Mouse (Mus musculus) liver (tissue): ENCODE results near the gene Pcsk5.

Experiments used
- DNase-seq: peaks from one replicate; pipeline ENCODE4 v3.0.0-alpha.2; 2020; ENCODE audit warnings: mixed read lengths

The Pcsk5 gene

DNA sequence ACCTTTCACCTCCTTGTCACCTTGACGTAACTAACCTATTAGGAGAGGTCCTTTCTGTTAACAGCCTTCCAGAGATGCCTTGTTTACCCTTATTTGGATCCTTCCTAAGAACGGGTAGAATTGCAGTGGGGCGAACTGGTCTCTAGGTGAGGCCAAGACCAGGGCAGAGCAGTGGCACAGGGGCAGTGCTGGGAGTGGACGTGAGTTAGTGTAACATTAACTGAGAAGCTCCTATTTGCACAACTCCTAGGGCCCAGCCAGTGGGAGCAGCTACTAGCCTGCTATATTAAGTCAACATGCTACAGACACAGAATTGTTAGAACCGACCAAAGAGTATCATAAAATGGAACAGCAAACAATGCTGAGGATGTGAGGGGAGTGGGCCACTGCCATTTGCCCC is 30.8 kb downstream of the Pcsk5 start:
- DNase-seq = peak; percentile 27

DNA sequence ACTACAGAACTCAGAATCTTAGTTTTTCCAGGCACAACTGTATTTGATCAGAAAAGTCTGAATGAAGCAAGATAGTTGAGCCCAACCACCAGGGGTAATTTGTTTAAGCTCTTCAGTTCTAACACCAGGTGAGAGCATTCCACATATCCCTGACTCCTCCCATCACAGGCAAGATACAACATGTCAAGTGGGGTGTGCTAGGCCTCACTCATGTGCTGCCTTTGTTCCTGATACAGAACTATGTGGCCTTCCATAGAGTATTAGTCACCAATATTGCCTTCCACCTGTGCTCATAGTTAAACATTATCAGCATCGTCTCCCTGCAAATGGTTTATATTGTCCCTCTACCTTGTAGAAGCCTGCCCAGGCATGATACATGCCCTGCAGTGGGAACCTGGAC is 36.6 kb downstream of the Pcsk5 start:
- DNase-seq = no peak

DNA sequence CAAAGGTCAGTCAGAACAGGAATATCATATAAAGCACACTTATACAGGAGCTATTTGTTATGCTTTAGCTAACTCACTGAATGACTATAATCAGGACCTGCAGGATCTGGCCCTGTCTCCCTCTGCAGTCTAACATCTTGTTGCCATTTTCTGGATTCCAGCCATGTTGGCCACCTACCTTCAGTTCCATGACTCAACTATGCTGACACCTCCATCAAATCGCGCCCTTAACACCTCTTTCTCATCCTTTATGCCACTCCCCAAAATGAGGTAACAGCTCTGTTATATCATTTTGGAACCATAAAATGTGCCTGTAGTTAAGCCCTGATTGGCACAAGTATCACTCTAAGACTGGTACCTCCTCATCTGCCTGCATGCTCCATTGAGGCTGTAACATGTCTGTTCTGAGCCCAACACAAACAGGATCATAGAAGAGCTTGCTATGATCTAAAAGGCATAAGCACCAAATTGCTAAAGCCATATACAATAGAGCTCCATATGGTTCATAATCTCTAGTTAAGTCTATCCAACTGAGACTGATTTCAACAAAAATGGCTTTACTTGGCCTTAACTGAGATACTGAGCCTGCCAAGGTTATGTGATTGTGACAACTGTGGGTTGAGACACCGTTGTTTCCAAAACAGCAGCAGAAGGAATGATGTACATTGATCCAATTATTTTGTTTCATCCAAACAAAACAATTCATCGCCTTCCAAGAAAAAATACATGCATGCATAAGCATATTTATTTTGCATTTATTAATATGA is 37.8 kb downstream of the Pcsk5 start:
- no peak for DNase-seq

DNA sequence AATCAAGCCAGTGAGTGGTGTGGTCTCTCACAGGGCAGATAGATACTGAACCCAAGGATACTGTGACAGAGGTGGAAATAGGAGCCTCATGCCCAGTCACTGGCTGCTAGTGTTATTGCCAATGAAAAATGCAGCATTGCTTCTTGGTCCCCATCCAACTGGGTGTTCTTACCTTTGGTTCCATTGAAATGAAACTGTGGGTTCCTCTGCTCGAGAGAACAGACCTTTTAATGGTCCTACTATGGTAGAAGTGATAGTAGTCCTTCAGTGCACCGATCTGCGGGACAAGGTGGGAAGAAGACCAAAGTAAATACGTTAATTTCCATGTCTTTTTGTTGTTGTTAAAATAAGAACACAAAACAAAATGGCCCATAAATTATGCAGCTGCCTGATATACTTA is 44.0 kb downstream of the Pcsk5 start:
- no peak for DNase-seq

DNA sequence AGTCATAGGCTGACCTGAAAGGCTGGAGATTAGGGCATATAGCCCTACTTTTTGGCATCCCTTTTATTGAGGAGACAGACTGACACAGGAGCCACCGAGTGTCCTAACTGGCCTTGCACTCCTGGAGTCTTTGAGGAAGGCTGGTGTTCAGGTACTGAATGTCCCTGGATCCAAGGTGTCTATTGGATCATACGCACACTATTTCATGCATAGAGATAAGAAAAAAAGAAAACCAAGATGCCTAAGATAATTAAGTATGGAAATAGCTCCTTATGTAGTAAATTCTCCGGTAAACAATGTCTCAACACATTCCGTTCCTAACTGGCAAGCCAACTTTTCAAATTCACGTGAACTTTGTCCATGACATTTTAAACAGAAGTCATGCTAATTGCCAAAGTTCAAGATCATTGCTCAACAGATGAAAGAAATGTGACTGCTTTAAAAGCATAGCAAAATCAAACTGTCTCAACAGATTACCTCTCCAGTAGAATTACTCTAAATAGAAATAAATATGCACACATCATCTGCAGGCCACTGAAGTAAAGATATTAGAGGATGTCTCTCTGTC is 45.9 kb downstream of the Pcsk5 start:
- DNase-seq = no peak

DNA sequence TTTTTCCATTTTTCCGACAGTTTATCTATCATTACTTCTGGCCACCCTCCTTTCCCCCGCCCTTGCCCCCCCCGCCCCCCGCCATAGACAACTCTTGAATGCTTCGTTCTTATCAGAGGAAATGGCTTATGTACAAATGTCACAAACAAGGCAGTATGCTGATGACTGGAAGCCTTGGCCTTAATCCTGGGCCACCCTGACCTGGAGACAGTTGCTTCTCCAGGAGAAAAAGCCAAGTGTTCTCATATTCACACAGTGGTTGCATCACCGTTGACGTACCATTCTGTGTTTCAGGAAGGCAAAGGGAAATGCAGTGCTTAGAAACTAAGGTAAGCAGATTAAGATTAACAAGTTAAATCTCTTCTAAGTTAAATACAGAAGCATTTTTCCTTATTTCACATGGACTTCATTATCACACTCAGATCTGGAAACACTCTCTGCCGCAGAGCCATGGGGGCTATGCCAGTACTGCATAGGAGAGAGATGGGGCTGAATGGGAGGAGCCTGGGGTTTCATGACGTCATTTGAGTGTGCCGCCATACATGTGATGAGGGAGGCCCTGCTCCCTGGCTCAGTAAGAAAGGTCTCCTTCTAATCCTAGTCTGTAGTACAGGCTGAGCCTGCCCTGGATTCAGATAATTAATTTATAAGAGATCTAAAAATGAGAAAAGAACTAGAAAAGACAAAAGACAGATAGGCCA is 48.7 kb downstream of the Pcsk5 start:
- DNase-seq = no peak

DNA sequence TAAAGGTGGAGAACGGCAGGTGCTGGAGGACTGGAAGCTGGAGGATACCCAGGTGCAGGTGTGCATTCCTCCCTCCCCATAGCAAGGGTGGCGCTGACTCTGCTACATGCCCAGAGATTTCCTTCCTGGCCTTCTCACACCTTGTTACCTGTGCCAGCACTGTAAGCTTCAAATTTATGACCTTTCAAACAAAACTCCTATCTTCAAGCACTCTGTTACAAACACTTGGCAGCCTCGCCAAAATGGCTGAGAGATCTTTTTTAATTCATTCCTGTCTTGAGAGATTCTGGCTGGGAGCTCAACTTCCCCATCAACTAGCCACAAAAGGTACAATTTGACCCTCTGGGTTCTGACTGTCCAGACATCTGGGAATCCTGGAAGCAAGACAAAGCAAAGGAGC is 50.7 kb downstream of the Pcsk5 start:
- DNase-seq = no peak

DNA sequence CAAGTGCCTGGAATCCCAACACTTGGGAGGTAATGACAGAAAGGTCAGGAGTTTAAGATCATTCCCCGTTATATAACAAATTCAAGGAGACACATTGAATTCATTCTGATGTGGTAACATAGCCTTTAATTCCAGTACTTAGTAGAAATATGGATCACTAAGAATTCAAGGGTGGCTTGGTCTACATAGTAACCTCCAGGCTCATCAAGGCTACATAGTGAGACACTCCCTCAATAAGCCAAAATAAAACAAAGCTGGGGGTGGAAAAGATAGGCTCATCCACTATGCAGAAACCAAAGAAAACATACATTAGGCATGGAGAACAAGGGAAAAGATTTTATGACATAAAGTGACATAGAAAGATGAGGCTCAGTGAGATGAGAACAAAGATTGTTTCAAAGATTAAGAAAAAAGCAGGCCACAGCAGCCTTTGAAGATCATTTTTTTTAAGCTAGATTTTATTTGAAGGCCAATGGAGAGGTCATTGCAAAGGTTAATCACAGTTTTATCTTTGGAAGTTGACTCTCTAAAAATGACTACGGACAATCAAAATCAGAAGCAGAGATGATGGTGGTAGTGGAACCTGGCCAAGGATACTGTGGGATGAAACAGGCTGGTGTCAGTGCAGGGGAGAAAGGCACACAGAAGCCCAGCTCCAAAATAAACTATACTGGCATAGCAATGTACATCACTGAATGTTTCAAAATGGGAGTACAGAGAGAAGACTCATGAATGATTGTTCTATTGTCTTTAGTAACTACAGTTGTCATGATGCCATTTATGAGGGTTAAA is 52.8 kb downstream of the Pcsk5 start:
- no peak for DNase-seq

DNA sequence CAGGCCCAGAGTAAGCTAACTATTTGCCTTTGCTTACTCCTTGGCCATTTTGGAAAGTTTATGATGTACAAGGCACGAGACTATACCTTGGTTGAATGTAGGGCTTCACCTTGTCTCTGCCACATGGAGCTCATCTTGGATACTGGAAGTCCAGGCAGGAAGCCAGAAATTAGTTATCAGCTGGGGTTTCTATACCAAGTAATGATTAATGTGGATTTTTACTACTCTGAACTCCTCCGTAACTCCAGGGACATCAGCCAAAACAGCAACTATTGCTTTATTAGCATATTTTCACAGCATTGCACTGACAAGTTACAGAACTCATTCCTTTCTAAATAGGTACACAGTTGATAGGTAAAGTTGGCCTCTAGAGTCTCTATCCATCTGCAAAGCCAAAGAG is 54.2 kb downstream of the Pcsk5 start:
- no peak for DNase-seq

DNA sequence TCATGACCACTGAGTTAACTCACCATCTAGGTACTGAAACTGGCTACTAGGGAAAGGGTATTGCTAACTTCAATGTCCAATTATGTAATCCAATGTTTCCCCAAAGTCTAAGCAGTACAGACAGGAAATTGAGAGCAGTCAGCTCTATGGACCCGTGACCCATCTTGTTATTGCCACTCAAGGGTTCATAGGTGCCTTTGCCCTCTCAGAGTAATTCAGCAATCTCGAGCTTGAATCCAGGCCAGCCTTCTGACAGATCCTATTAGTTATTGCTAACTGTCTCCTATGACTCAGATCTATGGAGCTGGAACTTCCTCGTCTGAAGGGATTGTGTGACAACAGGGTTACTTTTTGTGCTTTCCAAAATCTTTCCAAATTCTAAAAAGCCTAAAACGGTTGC is 56.1 kb downstream of the Pcsk5 start:
- no peak for DNase-seq

DNA sequence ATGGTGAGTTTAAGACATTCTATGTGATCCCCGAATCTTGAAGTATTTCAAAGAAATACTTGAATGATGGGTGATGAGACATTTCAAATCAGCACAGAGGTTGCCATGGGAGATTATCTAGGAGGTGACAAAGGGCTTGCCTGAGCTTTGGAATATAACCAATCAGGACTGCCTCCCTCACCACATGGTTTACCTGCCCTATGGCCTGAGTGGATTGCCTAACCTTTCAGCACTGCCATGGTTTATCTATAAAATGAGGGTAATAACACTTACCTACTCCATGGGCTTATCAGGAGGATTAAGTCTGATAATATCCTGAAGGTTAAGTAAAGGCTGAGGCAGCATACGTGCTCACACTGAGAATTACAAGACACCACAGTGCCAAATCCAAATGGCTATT is 61.5 kb downstream of the Pcsk5 start:
- no peak for DNase-seq

DNA sequence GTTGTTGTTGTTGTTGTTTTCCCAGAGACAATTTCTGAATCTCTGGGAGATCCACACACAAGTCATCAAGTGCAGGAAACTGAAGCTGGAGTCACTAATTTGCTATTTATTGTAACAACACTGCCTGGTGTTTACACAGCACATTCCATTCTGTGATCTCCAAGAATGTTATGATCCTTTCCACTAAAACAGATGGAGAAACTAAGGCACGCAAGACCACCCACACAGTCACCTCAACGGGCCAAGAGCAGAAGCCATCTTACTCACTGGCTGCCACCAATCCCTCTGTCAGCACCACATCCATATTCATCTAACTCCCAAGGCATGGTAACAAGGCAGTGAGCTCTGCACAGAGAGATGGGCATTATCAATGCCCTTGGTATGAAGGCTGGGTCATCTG is 62.3 kb downstream of the Pcsk5 start:
- no peak for DNase-seq

DNA sequence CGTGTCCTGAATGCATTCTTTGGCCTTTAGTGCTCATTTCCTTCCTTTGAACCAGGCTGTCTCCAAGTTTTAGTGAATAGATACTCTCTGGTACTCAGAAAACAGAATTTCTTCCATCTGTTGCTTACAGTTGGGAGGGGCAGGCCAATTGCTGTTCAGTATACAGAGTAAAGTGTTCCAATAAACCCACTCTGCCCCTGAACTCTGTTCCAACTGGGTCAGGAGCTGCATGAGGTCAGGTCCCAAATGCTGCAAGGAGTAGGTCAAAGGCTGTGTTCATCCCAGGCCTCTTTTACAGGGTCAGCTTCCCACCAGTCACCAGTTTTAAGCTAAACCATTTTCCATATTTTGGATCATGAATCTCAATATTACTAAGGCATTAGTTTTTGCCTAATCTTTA is 63.4 kb downstream of the Pcsk5 start:
- no peak for DNase-seq

DNA sequence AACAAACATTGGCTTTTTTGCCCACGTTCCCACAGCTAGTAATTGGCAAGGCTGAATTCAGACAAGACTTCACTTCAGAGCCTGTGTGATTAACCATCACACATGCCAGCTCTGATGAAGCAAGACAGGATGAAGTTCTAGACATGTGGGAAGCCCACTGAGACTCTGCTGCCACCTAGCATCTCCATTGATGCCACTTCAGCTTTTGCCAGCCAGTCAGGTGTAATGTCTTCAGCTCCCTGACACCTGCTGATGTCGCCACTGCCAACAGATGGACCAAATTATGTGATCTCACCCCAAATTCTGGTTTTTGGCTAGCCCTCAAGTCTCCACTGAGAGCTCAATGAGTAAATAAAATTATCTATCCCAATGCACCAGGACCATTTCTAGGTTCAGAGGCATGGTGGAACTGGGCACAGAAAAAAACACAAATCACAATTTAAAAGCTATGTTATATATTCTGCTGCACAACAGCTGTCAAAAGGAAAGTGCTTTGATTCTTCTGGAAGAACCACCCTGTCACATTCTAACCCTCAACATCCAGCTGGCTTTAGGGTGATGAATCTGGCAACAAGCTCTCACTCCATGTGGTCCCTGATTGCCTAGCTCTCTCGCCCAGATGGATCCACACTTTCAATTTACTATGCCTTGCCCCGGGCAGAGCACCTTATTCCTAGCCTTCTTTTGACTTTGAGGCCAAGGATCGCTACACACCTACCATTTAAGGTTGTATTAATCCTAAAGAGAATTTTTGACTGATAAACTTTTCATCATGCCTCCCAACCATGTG is 67.6 kb downstream of the Pcsk5 start:
- no peak for DNase-seq

DNA sequence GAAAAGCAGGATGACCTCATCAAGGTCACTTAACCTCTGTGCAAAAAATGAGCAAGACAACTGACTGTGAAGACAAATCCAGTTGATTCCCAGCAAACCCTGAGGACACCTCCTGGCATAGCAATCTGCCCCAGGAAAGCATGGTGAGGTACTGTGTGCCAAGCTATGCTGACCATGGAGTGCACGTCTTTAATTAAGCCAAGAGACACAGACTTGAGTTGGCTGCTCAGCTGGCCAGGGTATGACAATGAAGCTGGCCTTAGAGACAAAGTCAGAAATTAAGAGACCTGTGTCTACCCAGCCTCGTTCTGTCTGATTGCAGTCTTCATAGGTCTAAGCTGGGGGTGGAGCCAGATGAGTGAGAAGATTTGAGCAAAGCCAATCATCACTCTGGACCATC is 72.4 kb downstream of the Pcsk5 start:
- no peak for DNase-seq

DNA sequence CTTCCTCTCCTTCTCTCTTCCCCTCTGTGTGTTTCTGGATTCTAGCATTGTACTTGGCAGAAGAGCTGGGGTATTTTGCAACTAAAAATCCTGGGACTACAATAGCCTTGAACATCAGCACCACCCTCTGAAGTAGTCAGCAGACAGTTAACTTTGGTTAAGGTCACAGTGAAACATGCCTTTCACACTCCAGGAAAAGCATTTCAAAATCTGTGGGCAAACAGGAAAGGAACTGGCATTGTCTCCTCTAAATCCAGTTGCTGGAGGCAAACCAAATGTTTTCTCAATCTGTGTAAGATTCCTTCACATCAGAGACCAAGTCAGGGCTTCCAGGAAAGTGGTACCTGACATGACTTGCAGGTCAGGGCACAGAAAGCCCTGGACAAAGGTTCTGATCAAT is 74.7 kb downstream of the Pcsk5 start:
- DNase-seq = no peak

DNA sequence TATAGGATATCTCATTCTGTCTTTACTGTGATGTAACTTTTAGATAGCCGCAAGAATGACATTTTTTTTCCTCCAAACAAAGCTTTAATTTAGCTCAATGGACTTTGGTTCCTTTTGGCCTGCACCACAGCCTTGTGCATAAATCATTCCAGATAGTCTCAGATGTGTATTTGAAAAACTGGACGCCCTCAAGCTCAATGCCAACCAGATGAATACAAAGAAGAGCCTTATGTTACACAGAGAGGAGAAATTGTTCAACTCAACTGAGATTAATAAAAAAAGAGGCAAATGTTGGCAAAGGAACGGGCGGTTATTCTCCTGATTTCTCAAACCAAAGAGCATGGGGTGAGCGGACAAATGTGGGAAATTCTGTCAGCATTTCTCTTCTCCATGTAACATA is 75.8 kb downstream of the Pcsk5 start:
- no peak for DNase-seq

DNA sequence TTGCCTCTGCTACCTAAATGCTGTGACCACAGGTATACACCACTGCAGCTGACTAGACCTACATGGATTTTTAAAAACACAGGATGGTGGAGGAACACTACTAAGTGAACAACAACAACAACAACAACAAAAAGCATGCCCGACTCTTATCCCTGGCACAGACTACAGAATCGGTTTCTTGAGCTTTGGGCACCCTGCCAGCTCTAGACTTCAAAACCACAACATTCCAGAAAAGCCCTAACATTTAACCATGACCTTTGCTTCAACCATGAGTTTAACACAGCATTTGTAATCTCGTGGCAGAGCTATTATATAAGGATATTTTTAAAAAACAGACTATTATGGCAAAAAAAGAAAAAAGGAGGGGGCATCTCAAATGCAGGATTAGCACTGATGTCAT is 84.6 kb downstream of the Pcsk5 start:
- no peak for DNase-seq

DNA sequence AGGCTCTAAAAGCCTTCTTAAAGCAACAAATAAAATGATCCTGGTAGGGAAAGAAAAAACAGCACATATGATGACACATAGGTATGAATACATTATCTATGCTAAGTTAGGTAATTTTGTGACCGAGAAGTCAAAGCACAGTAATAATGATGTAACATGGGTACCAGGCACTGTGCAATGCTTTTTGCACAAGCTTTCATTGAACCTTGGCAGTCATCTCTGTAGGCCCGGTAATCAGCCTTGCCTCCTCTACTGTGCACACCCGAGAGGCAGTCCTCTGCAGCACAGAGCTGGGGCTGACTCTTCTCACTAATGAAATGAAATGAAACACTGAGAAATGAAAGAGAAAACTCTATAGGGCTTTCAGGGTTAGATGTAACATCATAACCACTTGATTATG is 89.1 kb downstream of the Pcsk5 start:
- no peak for DNase-seq

DNA sequence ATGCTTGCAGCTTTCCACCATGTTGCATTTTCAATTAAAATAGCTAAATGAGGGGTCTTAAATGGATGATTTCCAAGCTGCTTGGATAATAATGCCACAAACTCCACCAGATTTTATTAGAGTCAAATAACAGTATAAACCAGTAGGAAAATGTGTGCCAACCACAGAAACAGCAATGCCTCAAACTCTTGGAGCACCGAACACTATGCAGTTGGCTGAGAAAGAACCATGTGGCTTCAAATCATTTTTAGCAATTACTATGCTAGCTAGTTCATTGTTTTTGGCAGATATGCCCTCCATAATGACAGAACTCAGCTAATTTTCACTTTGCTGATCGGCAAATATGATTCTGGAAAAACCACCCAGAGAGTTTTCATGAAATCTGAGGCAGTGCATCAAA is 92.1 kb downstream of the Pcsk5 start:
- DNase-seq = no peak

DNA sequence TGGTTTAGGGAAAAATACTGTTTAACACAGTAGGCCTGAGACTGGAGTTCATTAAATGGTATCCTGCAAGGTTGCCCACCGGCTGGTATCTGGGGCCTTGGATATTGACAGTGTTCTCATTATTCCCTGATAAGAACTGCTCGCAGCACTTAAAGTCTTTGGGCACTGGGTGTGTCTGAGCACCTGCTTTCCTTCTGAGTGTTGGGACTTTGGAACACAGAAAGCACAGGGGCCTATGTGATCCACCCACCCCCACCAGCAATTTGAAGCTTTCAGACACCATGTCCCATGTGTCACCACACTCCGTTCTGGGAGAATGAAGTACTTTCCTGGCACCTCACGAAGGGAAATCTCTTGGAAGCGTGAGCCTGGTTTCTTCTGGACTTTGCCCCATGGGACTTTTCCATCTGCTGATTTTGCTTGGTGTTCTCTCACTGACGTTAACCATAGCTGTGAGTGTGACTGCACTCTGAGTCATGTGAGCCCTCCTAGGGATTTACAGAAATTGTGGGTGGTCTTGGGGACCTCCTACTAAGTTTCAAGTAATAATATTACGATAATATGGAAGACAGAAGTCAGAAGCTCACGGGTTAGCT is 92.9 kb downstream of the Pcsk5 start:
- no peak for DNase-seq

DNA sequence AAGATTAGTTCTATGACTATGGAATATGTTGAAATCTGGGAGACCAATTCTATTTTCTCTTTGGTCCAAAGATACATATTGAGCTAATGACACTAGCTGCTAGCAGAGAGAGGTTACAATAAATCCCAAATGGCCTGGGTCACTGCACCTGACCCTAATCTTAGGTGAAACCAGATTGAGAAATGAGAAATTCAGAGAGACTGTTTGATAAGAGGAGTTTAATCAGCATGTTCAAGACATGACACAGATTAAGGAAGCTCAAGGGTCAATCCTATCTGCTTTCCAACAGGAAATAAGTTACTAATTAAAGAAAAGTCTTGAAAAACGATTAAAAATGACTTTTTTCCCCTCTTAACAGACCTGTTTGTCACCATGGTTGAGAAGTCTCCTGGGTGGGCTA is 96.0 kb downstream of the Pcsk5 start:
- no peak for DNase-seq
